Mouse (Mus musculus) adrenal gland, adult 8-10 months (tissue): ENCODE measurements around the gene Uri1. TPM values are rescaled to one million over a fixed set of nuclear protein-coding genes. Genes with fewer than 3 reads are reported as not detected.

Experiments
- DNase-seq: peaks from one replicate; pipeline ENCODE4 v3.0.0; 2022
- total RNA-seq, 4 experiments: library from RNA; stranded (reverse); gene quantifications; 2 replicates each; pipeline ENCODE4 v1.2.4; 2022

Uri1 gene
- total RNA-seq, result 10 to 100 TPM; 45.6 to 62.5 (median 52.0) TPM

GRCm38 (mm10) chr7:38023451-38023850, at the start of gene Uri1:
TSS of gene Uri1 (minus strand) at chr7:38023551.
- DNase-seq, result no peak

DNA sequence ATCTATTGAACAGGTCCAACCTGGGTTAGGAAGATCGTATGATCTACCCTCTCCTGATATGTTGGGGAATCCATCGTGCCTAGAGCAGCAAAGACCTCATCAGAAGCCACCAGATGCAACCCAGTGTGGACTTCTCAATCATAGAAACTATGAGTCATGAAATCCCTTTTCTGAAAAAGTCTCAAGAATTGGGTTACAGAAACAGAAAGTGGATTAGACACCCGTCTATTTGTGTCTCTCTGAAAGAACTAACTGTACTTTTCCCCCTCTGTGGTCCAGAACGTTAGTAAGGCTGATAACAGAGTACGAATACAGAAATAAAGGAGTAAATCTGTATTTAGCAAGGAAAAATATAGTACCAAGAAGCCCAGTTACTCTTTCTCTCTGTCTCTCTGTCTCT, 47.7 kb upstream of the Uri1 start:
- no peak for DNase-seq

DNA sequence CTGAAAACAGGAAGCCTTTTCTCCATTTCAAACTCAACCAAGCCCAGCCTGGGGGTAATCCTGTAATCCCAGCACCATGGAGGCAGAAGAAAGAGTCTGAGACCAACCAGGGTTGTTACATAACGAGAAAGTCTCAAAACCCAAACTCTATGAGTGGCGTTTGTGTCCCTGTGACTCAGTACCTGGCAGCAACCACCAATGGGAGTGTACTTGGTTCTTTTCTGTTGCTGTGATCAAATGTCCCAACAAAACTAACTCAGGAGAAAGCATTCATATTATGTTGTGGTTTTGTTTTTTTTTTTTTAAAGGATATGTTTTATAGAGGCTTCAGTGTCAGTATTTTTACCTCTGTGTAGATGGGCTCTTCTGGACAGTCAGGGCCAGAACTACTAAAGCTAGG, 47.3 kb upstream of the Uri1 start:
- DNase-seq, result no peak

DNA sequence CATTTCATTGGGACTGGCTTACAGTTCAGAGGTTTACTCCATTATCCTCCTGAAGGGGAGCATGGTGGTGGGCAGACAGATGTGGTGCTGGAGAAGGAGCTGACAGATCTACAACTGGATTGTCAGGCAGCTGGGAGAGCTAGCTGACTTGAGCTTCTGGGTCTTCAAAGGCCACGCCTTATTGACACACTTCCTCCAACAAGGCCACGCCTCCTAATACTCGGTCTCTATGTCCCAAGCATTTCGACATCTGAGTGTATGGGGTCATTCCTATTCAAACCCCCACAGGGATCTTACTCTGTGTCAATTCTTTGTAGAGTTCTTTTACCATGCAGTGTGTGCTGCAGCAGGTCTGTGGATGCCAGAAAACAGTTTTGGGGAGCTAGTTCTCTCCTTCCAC, 41.1 kb upstream of the Uri1 start:
- DNase-seq, result no peak

DNA sequence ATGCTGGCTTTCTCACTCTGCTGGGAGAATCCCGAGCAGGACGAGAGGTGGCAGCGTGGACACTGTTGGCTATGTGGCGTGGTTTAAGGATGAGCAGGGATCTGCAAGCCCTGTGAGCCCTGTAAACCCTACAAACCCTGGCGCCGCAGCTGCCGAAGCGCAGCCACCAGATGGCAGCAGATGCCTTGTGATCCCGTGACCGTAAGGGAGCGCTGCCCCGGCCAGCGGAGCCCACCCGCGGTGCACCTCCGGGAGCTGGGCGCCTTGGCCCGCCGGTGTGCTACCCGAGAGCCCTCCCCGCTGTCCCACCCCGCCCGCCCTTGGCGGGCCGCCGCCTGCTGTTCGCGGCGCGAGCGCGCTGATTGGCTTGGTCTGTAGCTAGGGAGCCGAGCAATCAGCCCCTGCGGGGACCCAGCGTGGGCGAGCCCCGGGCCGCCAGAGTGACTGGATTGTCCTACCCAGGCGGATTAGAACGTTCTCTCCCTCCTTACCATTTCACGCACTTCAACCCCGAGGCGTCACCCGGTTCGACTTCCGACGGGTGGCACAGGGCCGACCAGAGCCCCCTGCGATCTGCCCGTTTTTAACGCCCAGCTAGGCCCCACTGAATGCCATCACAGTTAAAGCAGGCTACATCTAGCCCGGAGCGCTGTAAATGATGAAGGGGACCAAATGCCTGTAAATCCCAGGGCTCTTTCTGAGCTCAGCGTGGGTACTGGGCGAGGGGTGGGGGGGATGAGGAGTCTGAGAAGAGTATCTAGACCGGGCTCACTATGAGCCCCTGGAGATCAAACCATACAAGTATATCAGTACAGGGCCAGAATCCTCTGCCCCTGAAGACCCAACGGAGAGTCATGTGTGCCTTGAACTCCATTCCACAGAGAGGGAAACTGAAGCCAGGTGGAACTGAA, 38.0 kb upstream of the Uri1 start:
- DNase-seq, result peak; percentile 75

DNA sequence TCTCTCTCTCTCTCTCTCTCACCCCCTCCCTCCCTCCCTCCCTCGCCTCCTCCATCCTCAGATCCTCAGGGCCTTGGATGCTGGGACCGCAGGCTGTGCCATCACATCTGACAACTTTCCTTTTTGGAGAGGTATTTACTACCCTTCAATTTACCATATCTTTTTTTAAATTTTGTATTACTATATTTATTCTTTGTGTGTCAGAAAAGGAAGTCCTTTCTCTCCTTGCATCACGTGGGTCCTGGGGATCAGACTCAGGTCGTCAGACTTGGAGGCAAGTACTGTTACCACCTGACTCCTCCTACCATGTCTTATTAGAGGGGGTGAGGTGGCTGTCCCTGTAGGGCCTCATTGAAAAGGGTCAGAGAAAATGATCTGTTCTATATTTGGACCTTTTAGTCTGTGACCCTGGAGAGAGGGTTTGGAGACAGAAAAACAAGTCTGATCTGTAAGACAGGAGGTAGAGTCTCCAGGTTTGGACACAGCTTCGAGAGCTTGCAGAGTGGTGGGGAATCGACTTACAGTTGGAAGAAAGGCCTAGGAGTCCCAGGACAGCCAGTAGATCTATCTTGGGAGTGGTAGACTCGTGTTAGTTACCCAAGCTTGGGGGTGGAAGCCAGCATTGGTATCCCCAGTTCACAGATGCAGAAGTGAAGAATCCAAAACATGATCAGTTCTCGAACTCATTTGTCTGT, 36.4 kb upstream of the Uri1 start:
- no peak for DNase-seq

GRCm38 (mm10) chr7:38059096-38059495, 35.7 kb upstream of the Uri1 start:
- no peak for DNase-seq

- no peak for DNase-seq
These were observed 32.6 kb upstream of the Uri1 start for GRCm38 (mm10) chr7:38055996-38056395.

DNA sequence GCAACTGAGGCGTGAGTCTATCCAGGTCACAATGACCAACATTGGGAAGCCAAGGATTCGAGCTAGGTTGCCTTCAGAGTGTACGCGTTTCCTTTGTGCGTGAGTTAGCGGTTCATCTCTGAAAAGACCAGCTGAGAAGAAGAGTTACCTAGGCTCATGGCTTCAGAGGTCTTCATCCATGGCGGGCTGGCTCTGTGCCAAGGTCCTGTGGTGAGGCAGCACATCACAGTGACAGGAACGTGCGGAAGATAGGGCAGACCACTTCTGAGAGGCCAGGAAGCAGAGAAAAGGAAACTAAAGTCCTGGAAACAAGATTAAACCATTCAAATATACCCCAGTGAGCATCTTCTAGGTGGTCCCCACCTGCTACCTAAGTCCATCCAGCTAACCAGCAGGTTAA, 30.9 kb upstream of the Uri1 start:
- no peak for DNase-seq

DNA sequence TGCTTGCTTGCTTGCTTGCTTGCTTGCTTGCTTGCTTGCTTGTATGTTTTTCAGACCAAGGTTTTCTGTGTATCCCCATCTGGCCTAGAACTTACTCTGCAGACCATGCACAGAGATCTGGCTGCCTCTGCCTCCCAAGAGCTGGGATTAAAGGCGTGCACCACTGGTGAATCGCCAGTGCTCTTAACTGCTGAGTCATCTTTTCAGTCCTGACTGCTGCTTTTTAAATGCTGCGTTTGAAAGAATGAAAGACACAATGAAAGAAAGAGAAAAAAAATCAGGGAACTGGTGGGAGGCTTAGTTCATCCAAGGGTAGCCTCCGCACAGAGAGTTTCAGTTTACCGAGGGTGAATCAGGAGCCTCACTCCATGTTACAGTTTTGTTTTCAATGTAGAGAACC, 23.9 kb upstream of the Uri1 start:
- DNase-seq, result no peak

DNA sequence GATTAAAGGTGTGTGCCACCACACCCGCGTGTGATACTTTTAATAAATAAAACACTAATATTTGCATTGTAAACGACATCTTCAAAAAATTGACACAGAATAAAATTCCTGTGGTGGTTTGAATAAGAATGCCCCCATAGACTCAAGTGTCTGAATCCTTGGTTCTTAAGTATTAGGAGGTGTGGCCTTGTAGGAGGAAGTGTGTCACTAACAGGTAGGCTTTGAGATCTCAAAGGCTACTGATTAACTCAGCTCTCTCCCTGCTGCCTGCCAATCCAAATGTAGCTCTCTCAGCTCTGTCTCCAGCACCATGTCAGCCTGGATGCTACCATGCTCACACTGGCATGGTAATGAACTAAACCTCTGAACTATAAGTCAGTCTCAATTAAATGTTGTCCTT, 17.9 kb upstream of the Uri1 start:
- no peak for DNase-seq

GRCm38 (mm10) chr7:38037586-38037985, 14.2 kb upstream of the Uri1 start:
- DNase-seq, result no peak

DNA sequence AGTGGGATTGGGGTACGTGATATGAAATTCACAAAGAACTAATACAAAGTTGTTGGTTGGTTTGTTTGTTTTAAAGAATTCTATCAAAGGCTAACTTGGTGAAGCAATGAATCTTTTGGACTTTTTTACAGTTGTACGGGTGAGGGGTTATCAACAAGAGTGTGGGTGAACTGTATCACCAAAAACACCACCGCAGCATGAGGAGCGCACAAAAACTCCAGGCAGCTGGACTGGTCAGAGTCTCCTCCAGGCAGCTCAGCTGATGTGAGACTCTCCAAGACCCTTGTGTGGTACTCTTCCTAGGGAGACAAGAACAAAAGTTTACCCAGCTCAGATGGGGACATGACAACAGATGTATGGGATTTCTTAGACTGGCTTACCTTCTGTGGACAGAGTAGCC, 7.8 kb upstream of the Uri1 start:
- no peak for DNase-seq

DNA sequence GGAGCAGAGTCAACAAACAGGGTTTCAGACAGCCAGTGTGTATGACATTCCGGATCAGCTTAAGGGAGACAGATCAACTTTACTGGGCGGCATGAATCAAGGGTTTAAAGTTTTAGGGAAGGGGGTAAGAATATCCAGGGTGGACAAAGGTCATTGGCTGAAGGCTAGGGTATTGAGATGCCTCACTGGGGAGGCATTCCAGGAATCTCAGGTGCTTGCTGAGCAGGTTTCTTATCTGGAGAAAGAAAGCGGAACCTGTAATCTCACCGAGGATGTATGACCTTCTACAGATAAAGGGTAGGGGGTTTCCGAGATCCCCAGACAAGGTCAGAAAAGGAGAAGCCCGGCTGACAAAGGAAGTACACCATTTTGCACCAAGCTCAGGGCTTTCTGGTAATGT, 7.3 kb upstream of the Uri1 start:
- DNase-seq, result no peak

DNA sequence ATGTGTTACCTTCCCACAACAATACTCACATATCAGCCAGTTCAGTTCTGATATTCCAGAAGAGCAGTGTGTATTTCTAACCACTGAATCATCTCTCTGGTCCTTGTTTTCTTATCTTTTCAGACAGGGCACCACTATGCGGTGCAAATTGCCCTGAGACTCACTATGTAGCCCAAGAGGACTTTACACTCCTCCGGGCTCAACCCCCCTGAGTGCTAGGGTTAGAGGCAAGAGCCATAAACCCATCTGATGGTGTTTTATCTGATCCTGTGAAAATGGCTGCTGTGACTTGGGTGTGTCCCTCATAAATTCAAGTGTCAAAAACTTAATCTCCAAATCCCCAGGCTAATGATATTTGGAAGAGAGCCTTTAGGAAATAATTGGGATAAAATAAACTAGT, 6.6 kb upstream of the Uri1 start:
- DNase-seq, result no peak

DNA sequence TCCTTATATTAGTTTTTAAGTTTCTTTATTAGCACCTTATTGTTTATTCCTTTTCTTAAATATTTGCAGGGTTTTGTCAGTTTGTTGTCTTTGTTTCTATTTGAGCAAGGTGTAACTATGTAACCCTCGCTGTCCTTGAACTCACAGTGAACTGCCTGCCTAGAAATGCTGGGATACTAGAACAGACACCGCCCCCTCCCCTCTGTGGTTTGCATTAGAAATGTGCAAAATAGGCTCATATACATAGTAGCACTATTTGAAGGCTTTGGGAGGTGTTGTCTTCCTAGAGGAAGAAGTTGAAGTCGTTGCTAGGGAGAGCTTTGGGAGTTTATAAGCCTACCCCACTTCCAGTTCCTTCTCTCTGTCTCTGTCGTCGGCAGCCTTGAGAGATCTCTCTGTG, 5.7 kb upstream of the Uri1 start:
- DNase-seq, result no peak

DNA sequence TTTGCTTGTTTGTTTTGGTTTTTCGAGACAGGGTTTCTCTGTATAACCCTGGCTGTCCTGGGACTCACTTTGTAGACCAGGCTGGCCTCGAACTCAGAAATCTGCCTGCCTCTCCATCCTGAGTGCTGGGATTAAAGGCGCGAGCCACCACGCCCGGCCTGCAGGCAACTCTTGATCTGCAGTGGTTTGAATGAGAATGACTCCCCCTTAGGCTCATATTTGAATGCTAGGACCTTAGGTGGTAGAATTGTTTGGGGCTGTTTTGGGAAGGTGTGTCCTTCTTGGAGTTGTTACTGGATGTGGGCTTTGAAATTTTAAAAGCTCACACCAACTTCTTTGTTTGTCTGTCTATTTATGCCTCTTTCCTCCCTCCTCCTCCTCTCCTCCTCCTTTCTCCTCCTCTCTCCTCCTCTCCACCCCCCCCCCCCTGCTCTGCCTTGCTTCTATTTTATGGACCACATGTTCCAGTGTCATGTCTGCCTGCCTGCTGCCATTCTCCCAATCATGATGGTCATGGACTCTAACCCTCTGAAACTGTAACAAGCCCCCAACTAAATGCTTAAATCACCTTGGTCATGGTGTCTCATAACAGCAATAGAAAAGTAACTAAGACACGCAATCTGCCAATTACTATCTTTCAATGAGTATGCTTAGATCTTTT, 4.7 kb upstream of the Uri1 start:
- no peak for DNase-seq

DNA sequence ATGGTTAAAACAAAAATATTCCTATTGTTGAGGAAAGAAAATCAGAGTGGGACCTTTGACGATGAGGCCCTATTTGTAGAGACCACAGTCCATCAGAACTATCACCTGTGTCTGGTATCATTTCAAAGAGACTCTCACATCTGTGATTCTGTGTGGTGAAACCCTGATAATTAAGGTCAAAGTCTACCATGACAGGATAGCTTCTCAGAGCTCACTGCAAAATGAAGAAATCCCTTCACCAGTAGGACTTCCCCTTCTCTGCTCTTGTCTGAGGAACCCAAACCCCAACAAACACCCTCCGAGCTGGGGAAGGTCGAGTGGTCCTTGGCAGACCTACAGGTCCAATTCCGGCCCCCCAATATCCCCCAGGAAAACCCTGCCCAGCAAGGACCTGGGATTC, 1.5 kb upstream of the Uri1 start:
- no peak for DNase-seq

DNA sequence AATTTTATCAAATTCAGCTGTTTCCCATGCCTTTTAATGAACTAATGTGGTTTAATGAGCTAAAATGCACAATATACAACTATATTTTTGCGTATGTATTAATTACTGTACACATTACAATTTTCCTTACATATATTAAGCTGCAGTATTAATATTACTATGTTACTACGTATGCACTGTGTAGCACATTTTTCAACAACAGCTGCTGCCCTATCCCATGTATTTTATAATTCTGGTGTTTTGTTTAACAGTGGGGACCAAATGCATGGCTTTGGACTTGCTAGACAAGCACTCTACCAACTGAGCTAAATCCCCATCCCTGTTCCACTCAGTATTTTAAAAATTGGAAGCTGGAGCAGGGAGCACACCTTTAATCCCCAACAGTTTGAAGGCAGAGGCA, 3.6 kb downstream of the Uri1 start:
- DNase-seq, result no peak

GRCm38 (mm10) chr7:38019369-38019749, 4.0 kb downstream of the Uri1 start:
- DNase-seq, result peak; percentile 79

DNA sequence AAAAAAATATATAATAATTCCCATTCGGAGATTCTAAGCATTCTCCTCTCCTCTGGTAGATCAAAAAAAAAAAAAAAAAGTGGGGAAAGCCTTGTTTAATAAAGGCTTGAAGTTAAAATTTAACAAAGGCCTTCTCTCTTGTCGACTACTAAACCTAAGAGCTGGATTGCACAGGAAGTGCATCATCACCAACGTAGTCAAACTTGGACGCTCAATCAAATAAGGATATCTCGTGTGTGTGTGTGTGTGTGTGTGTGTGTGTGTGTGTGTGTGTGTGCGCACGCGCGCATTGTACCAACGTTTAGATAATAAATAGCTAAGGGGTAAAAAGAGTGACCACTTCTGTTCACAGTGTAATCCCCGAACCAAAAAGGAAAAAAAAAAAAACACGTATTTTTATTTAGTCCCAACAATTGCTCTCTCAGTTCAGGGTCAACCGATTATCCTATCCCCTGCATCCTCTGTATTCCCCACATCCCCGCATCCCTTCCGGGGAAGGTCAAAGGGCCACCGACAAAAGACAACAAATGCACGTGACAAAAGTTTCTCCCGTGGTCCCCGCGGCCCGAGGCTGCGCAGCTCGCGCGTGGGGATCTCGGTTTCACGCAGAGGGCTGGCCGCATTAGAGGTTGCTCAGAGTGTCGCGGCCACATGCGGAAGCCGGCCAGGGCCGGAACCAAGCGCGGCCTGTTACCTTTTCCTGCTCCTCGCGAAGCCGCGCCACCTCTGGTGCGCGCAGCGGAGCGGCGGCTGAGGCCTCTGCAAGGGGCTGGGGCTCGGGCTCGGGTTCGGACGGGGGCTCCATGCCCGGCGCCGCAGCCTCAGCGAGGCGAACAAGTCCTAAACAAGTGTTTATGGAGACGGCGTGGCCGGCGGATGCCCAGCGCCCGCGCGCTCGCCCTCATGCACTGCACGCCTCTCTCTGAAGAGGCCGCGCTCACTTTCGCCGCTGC, 4.7 kb downstream of the Uri1 start:
- peak; percentile 56 for DNase-seq

DNA sequence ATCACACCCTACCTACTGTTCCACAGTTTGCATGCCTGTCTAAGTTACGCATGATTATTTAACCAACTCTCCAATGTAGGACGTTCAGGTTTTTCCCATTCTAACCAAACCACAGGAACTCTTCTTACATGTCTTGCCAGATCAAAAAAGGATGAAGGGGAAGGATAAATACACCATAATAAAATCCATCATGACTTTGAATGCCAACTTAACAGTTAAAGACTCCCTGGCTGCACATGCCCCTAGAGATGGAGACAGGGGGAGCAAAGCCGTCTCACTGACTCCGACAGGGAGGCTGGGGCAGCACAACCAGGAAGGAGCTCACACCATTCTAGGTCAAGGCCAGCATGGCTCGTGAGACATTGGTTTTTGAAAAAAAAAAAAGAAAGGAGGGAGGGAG, 8.0 kb downstream of the Uri1 start:
- peak; percentile 10 for DNase-seq
